In the genomic region with DNA sequence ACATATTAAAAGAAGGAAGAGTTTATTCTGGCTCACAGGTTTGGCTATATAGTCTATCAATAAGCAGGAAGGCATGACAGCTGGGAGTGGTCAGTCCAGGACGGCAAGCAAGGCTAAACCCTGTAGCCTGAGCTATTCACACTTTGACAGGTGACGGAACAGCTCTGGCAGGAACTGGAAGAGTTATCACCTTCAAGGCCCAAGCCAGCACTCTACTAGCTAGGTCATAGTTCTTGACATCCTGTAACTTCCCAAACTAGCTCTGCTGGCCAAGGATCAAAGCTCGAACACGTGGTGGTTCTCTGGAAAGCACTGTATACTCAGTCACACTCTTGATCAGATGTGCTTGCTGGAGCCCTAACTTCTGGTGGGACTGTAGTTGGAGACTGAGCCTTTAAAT, we compare ENCODE assay signal across 23 mouse cellular contexts. TPM values are rescaled to one million over a fixed set of nuclear protein-coding genes. Genes with fewer than 3 reads are reported as not detected.
A peak's percentile ranks its signal among the peaks of the same experiment; 100 is the strongest.
DNase-seq lines count a peak whose midpoint lies in the region; ATAC-seq lines count a peak whose summit lies in the region.
"Had no signal": no experiment of that assay in that cellular context is flagged by ENCODE, and none has a peak within 500 bp of the region (broad histone marks: within the 10 kb centered on the region; RNA-seq: fewer than 3 reads in every experiment).

No protein-coding gene starts in this region.

- no peaks in the 10 kb centered on the region for H3K36me3 ChIP-seq in kidney, embryonic 15.5 days
- H3K36me3 ChIP-seq in stomach, embryonic 15.5 days: no peaks in the 10 kb centered on the region
- H3K36me3 ChIP-seq in midbrain, embryonic 13.5 days: no peaks in the 10 kb centered on the region
- H3K36me3 ChIP-seq: embryonic facial prominence, embryonic 10.5 days; forebrain, embryonic 15.5 days; G1E; limb, embryonic 10.5 days; midbrain, embryonic 10.5 days had no signal

- no peak overlapping the region for H3K9ac ChIP-seq in kidney, embryonic 15.5 days
- no peak overlapping the region for H3K9ac ChIP-seq in stomach, embryonic 15.5 days
- H3K9ac ChIP-seq in midbrain, embryonic 13.5 days (replicated peaks): no peak overlapping the region
- H3K9ac ChIP-seq: forebrain, embryonic 15.5 days; liver, postnatal 0 days had no signal

- H3K4me1 ChIP-seq in kidney, embryonic 15.5 days: peaks cover 11% of the 10 kb centered on the region; the same call in 1 of the 2 replicates
- no peaks in the 10 kb centered on the region for H3K4me1 ChIP-seq in stomach, embryonic 15.5 days
- H3K4me1 ChIP-seq in midbrain, embryonic 13.5 days (replicated peaks): no peaks in the 10 kb centered on the region
- H3K4me1 ChIP-seq: embryonic facial prominence, embryonic 10.5 days; forebrain, embryonic 15.5 days; limb, embryonic 10.5 days; midbrain, embryonic 10.5 days had no signal

- 44% methylated on average over 4 of the region's 4 CpGs for WGBS in kidney, embryonic 15.5 days
- WGBS in stomach, embryonic 15.5 days: 61% methylated on average over 4 of the region's 4 CpGs
- WGBS in midbrain, embryonic 13.5 days: 91% methylated on average over 4 of the region's 4 CpGs

- H3K4me2 ChIP-seq in kidney, embryonic 15.5 days: no peak overlapping the region
- H3K4me2 ChIP-seq in stomach, embryonic 15.5 days: no peak overlapping the region
- H3K4me2 ChIP-seq in midbrain, embryonic 13.5 days (replicated peaks): no peak overlapping the region
- H3K4me2 ChIP-seq: forebrain, embryonic 15.5 days had no signal

- H3K27ac ChIP-seq in kidney, embryonic 15.5 days: no peak overlapping the region
- no peak overlapping the region for H3K27ac ChIP-seq in stomach, embryonic 15.5 days
- H3K27ac ChIP-seq in midbrain, embryonic 13.5 days: no peak overlapping the region
- H3K27ac ChIP-seq: embryonic facial prominence, embryonic 10.5 days; forebrain, embryonic 15.5 days; hindbrain, postnatal 0 days; limb, embryonic 10.5 days; midbrain, embryonic 10.5 days had no signal

- DNase-seq in heart, adult 11 months: peak; percentile 94
- no peak for DNase-seq in heart, postnatal 36 days
- DNase-seq in kidney, adult 18-20 months: peak; percentile 13
- no peak for DNase-seq in kidney, postnatal 10 days
- DNase-seq in right cerebral cortex, adult 2 months (ENCODE audit: low spot score in 2 of 2): no peak
- DNase-seq: adrenal gland, adult 2 months; B cell, adult 2 months; cerebellum, adult 11 months; cerebellum, adult 9-11 months; liver; liver, postnatal 0 days; lung, postnatal 10 days had no signal

- H3K27me3 ChIP-seq in kidney, embryonic 15.5 days: no peaks in the 10 kb centered on the region
- H3K27me3 ChIP-seq in stomach, embryonic 15.5 days (replicated peaks): no peaks in the 10 kb centered on the region
- H3K27me3 ChIP-seq in midbrain, embryonic 13.5 days: no peaks in the 10 kb centered on the region
- H3K27me3 ChIP-seq: CH12.LX; forebrain, embryonic 15.5 days; Patski had no signal

- H3K9me3 ChIP-seq in kidney, embryonic 15.5 days (replicated peaks): no peaks in the 10 kb centered on the region
- no peaks in the 10 kb centered on the region for H3K9me3 ChIP-seq in stomach, embryonic 15.5 days
- no peaks in the 10 kb centered on the region for H3K9me3 ChIP-seq in midbrain, embryonic 13.5 days
- H3K9me3 ChIP-seq: embryonic facial prominence, embryonic 10.5 days; forebrain, embryonic 15.5 days; G1E; limb, embryonic 10.5 days; midbrain, embryonic 10.5 days had no signal

- intact Hi-C loops in heart, postnatal 36 days (cut with DNase I): no loop called here

- H3K4me3 ChIP-seq in kidney, embryonic 15.5 days (replicated peaks): no peak overlapping the region
- H3K4me3 ChIP-seq in stomach, embryonic 15.5 days (replicated peaks): no peak overlapping the region
- no peak overlapping the region for H3K4me3 ChIP-seq in midbrain, embryonic 13.5 days (replicated peaks)
- H3K4me3 ChIP-seq: embryonic facial prominence, embryonic 10.5 days; forebrain, embryonic 15.5 days; limb, embryonic 10.5 days; midbrain, embryonic 10.5 days had no signal

- peak; percentile 67; the same call in 1 of the 2 replicates for ATAC-seq in kidney, embryonic 15.5 days (replicated peaks; ENCODE audit: low FRiP score)
- peak; percentile 22; the same call in 1 of the 2 replicates for ATAC-seq in stomach, embryonic 15.5 days (ENCODE audit: insufficient read depth, low FRiP score, low read depth)
- ATAC-seq in midbrain, embryonic 13.5 days: no peak
- ATAC-seq: forebrain, embryonic 15.5 days; hindbrain, postnatal 0 days; liver, postnatal 0 days; Patski had no signal

RNA-seq across cellular contexts. Expression of gene Nck2, which starts 10.5 kb away (rescaled TPM):
- 10 to 100 TPM; 13.6 to 15.3 TPM for total RNA-seq in heart, postnatal 36 days (2021)
- polyA plus RNA-seq in kidney, embryonic 15.5 days (2015; fragmentation: Nextera tagmentation; extraction: Ambion mirVana): 46.0 and 48.3 TPM in 2 replicates
- polyA plus RNA-seq in stomach, embryonic 15.5 days (2015; fragmentation: Nextera tagmentation; extraction: Ambion mirVana): 41.3 and 42.2 TPM in 2 replicates
- 31.8 and 35.4 TPM in 2 replicates for polyA plus RNA-seq in midbrain, embryonic 13.5 days (2015; fragmentation: Nextera tagmentation; extraction: Ambion mirVana)

Comparison
In these comparisons a context has a peak if more than half of its experiments do, and no peak if none do; other contexts are left out.
1. DNase-seq: peak in heart, adult 11 months (single experiment) and kidney, adult 18-20 months (single experiment); none in heart, postnatal 36 days (0 of 2), kidney, postnatal 10 days (single experiment) and right cerebral cortex, adult 2 months (0 of 2).